Mouse (Mus musculus) heart, embryonic 11.5 days (tissue): ENCODE measurements at regions not wholly inside any gene's neighbourhood (a gene's known extent, or its start where the extent isn't known, plus 50 kb on each side); places are given as distances from the start of the nearest gene placed in this dataset.

Source experiments
- ATAC-seq: fragments of 200-750 bp; cut with Nextera tagmentation; replicated peaks from 2 replicates; pipeline ENCODE4 v1.8.0; 2017; ENCODE audit warnings: moderate library complexity; ENCODE audit not compliant: insufficient number of reproducible peaks, low FRiP score, low TSS enrichment
- H3K27ac ChIP-seq: fragments of 300-500 bp; sonication (generic); 2 replicates; pipeline ENCODE4 v1.5.1; 2014; ENCODE audit warnings: mild to moderate bottlenecking, low read depth, low read length
- H3K27me3 ChIP-seq: fragments of 300-500 bp; sonication (generic); 2 replicates; pipeline ENCODE4 v1.6.1; 2014; ENCODE audit warnings: mild to moderate bottlenecking, low read length, mixed read lengths; ENCODE audit not compliant: control insufficient read depth, insufficient read depth
- H3K36me3 ChIP-seq: fragments of 300-500 bp; sonication (generic); 2 replicates; pipeline ENCODE4 v1.6.1; 2014; ENCODE audit warnings: mild to moderate bottlenecking, low read length, moderate library complexity, mixed read lengths; ENCODE audit not compliant: control insufficient read depth, insufficient read depth
- H3K4me1 ChIP-seq: fragments of 300-500 bp; sonication (generic); 2 replicates; pipeline ENCODE4 v1.6.1; 2014; ENCODE audit warnings: low read length; ENCODE audit not compliant: control insufficient read depth, insufficient read depth
- H3K4me2 ChIP-seq: fragments of 300-500 bp; sonication (generic); 2 replicates; pipeline ENCODE4 v1.6.1; 2014; ENCODE audit warnings: mild to moderate bottlenecking, moderate library complexity
- H3K4me3 ChIP-seq: fragments of 300-500 bp; sonication (generic); 2 replicates; pipeline ENCODE4 v1.5.1; 2014; ENCODE audit warnings: low read depth, low read length
- H3K9ac ChIP-seq: fragments of 300-500 bp; sonication (generic); 2 replicates; pipeline ENCODE4 v1.6.1; 2014; ENCODE audit warnings: mild to moderate bottlenecking, low read depth, low read length, moderate library complexity
- H3K9me3 ChIP-seq: fragments of 300-500 bp; sonication (generic); replicated peaks from 2 replicates; pipeline ENCODE4 v1.6.1; 2016; ENCODE audit warnings: low read length; ENCODE audit not compliant: control insufficient read depth
- WGBS: fragments of 180-500 bp; shearing (Covaris S2); extraction: QIAGEN DNeasy Blood & Tissue Kit; methylation state at CpG from one replicate; pipeline ENCODE4 v1.1.7; 2014; ENCODE audit not compliant: insufficient replicate concordance; 5-methylcytosine and 5-hydroxymethylcytosine counted together

DNA sequence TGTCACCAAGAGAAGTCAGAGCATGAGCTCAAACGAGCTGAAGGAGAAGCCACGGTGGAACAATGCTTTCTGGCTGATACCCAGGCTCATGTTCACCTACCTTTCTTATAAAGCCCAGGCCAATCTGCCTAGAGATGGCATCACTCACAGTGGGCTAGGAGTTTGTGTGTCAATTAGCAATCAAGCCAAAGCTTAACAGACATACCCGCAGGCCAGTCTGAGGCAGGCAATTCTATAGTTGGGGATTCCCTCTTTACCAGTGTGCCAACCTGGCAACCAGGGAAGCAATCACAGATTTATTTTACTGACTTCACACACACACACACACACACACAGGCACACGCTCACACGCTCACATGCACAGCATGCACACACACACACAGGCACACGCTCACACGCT lies 787.3 kb downstream of the Fat4 start:
- H3K9me3 ChIP-seq = no peaks in the 10 kb centered on the region
- 80% methylated on average over 7 of the region's 7 CpGs for WGBS
- no peaks in the 10 kb centered on the region for H3K4me1 ChIP-seq
- H3K36me3 ChIP-seq = no peaks in the 10 kb centered on the region
- no peak overlapping the region for H3K4me3 ChIP-seq
- no peak overlapping the region for H3K9ac ChIP-seq
- H3K27ac ChIP-seq = no peak overlapping the region
- no peak overlapping the region for H3K4me2 ChIP-seq
- ATAC-seq = no peak
- no peaks in the 10 kb centered on the region for H3K27me3 ChIP-seq

GRCm38 (mm10) chr3:39674927-39675326 lies 788.2 kb downstream of the Fat4 start:
- Histone ChIP-seq H3K9me3 (no peaks in the 10 kb centered on the region), H3K27ac (no peak overlapping the region), H3K9ac (no peak overlapping the region), H3K36me3 (no peaks in the 10 kb centered on the region), H3K4me3 (no peak overlapping the region), H3K27me3 (no peaks in the 10 kb centered on the region), H3K4me1 (no peaks in the 10 kb centered on the region), H3K4me2 (no peak overlapping the region)
- 80% methylated on average over 10 of the region's 10 CpGs for WGBS
- ATAC-seq = no peak

DNA sequence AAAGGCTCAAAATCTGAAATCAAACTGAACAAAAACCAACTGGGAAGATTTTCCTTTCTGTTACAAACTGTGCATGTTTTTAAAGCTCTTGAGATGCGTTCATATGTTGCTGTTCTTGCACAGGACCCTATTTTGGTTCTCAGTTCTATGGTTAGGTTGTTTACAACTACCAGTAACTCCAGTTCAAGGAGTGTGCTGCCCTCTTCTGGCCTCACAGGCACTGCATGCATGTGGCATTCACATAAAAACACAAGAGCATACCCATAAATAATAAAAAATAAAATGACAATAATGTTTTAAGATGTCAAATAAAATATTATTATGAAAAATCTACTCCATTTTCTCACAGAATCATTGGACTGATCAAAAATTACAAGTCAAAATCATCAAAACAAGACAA lies 818.9 kb downstream of the Fat4 start:
- no peak for ATAC-seq
- Histone ChIP-seq H3K4me2 (no peak overlapping the region), H3K27me3 (no peaks in the 10 kb centered on the region), H3K4me1 (no peaks in the 10 kb centered on the region), H3K36me3 (no peaks in the 10 kb centered on the region), H3K9me3 (peaks cover 4% of the 10 kb centered on the region), H3K9ac (no peak overlapping the region), H3K27ac (no peak overlapping the region), H3K4me3 (no peak overlapping the region)
- WGBS = 69% methylated on average over 1 of the region's 1 CpGs

GRCm38 (mm10) chr3:39712795-39713709 lies 818.0 kb upstream of the Intu start:
- 73% methylated on average over 13 of the region's 13 CpGs for WGBS
- H3K36me3 ChIP-seq = no peaks in the 10 kb centered on the region
- H3K4me3 ChIP-seq = no peak overlapping the region
- H3K4me2 ChIP-seq = no peak overlapping the region
- no peak overlapping the region for H3K9ac ChIP-seq
- no peaks in the 10 kb centered on the region for H3K4me1 ChIP-seq
- no peak overlapping the region for H3K27ac ChIP-seq
- no peak for ATAC-seq
- H3K9me3 ChIP-seq = no peaks in the 10 kb centered on the region
- H3K27me3 ChIP-seq = no peaks in the 10 kb centered on the region

- Histone ChIP-seq H3K4me3 (no peak overlapping the region), H3K9ac (no peak overlapping the region), H3K27me3 (no peaks in the 10 kb centered on the region), H3K4me1 (no peaks in the 10 kb centered on the region), H3K27ac (no peak overlapping the region), H3K9me3 (no peaks in the 10 kb centered on the region), H3K36me3 (no peaks in the 10 kb centered on the region), H3K4me2 (no peak overlapping the region)
- WGBS = 65% methylated on average over 5 of the region's 5 CpGs
- ATAC-seq = no peak
These were observed 817.0 kb upstream of the Intu start for GRCm38 (mm10) chr3:39714056-39714592.

DNA sequence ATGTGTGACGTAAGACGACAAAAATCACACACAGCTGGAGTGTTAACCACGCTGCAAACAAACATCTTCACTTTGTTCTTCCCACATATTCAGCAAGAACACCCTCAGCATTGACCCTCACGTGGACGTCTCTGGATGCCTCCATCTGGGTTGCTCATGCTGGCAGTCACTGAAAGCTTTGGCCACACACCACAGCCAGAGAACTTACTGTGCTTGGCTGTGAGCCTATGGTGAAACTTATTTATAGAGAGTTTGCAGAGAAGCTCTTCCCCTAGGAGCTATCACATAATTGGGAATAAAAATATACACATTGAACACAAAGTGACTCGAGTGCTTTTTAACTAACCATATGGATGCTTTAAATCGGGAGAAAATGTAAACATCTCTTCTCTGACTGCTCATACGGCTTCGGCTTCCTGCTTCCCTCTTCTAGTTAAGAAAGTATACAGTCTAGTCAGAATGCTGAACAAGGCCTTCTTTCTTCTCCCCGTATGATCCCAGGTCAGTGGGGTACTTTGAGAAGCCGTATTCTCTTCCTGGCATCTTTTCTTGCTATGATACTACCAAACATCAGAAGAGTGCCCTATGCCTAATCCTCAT lies 812.0 kb upstream of the Intu start:
- Histone ChIP-seq H3K9me3 (no peaks in the 10 kb centered on the region), H3K4me1 (no peaks in the 10 kb centered on the region), H3K27me3 (no peaks in the 10 kb centered on the region), H3K4me2 (no peak overlapping the region), H3K9ac (no peak overlapping the region), H3K36me3 (no peaks in the 10 kb centered on the region), H3K4me3 (no peak overlapping the region), H3K27ac (no peak overlapping the region)
- 67% methylated on average over 11 of the region's 11 CpGs for whole genome bisulfite sequencing
- no peak for ATAC-seq

- Histone ChIP-seq H3K4me1 (no peaks in the 10 kb centered on the region), H3K36me3 (no peaks in the 10 kb centered on the region), H3K9ac (no peak overlapping the region), H3K27me3 (no peaks in the 10 kb centered on the region), H3K9me3 (no peaks in the 10 kb centered on the region), H3K4me2 (no peak overlapping the region), H3K27ac (no peak overlapping the region), H3K4me3 (no peak overlapping the region)
- no peak for ATAC-seq
- 70% methylated on average over 3 of the region's 3 CpGs for WGBS
These were observed 805.3 kb upstream of the Intu start for GRCm38 (mm10) chr3:39725755-39726154.

DNA sequence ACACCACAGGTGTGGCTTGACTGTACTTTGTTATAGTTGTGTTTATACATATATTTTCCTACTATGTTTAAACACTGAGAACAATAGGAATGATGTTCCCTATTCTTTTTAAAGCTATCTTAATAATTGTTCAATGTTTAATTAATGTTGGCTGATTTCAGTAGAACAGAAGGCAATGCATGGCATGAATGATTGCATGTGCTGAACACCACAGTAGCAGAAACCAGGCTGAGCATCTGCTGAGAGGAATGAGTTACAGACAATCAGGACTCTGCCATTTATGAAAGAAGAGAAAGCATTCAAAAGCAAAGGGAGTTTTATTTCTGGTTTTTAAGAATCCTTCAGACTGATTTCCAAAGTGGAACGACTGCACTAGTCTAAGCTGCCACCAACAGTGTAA lies 794.4 kb upstream of the Intu start:
- Histone ChIP-seq H3K4me2 (no peak overlapping the region), H3K4me3 (no peak overlapping the region), H3K9me3 (no peaks in the 10 kb centered on the region), H3K9ac (no peak overlapping the region), H3K4me1 (no peaks in the 10 kb centered on the region), H3K36me3 (no peaks in the 10 kb centered on the region), H3K27ac (no peak overlapping the region), H3K27me3 (no peaks in the 10 kb centered on the region)
- 27% methylated on average over 1 of the region's 1 CpGs for WGBS
- no peak for ATAC-seq
